Mouse (Mus musculus) heart, adult 9 months (tissue): ENCODE results near the gene Gm8439.
"Not testable (repeated sequence)": the region's sequence is repeated elsewhere in the genome, so short reads cannot be mapped to it uniquely, and the experiment has no call there.

Experiments used
- DNase-seq, 2 experiments: peaks; one replicate each; pipeline ENCODE4 v3.0.0; 2022; ENCODE audit warnings: low spot score in 2 of 2

The Gm8439 gene

DNA sequence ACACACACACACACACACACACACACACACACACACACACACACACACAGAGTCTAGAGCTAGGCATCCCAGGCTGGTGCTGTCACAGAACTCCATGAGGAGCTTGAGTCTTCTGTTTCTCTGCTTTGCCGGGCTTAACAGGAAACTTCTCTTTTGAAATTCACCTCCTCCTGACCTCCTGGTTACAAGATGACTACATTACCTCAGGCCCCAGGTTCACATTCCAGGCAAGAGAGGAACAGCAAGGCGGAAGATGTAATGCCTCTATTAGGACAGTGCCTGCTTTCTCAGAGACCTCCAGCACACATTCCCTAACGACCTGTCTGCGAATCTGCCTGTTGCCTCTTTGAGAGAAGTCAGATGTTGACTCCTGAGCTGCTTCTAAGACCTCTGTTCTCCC is at the start of gene Gm8439:
TSS of gene Gm8439 (plus strand) at position 301 of the 400 bp plus-strand sequence.
- no peak for DNase-seq

DNA sequence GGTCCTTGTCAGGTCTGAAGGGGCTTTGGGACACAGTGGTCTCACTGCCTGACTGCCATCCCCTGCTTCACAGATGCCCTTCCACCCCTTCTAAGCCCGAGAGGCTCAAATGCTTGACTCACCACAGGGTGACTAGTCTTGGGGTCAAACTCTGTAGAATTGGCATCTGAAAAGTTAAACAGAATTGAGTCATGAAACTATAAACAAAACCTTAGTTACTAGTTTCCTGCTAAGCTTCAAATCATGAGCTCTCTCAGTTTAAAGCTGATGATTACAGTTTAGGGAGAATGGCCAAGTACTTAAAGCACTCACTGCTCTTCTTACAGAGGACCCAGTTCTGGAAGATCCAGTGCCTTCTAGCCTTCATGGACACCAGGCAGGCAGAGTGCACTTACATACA is 43.6 kb upstream of the Gm8439 start:
- no peak for DNase-seq

DNA sequence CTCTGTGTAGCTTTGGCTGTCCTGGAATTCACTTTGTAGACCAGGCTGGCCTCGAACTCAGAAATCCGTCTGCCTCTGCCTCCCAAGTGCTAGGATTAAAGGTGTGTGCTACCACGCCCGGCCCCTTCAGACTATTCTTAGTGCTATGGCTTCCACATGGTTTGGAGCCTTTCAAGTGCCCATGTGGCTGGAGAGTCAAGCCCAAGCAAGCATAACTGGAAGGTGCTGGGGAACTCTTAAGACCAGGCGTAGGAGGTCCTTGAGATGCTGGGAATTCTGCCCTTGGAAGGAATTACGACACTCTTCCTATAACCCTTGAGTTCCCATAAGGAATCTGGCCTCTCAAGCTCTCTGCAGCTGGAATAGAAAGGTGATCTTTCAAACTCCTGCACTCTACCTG is 32.0 kb upstream of the Gm8439 start:
- DNase-seq = no peak

GRCm38 (mm10) chr4:120565726-120566125 is 22.8 kb upstream of the Gm8439 start:
- no peak for DNase-seq

DNA sequence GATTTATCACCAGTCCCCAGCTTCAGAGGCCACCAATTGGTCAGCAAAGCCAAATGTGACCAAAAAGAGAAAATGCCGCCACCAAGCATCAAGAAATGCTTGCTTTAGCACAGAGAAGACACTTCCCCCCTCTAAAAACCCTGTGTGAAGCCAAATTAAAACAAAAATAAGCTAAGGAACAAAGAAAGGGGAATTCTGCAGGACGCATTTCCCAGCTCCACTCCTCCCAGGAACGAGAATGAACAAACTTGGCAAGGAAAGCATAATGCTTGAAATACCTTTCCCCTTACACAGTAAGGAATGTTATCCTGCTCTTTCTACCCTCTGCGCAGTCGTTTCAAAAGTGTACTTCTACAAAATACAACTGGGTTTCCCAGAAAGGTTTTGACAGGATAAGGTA is 20.5 kb upstream of the Gm8439 start:
- peak; percentile 53 to 62 for DNase-seq

GRCm38 (mm10) chr4:120569025-120569424 is 19.5 kb upstream of the Gm8439 start:
- DNase-seq = peak; percentile 6 to 7

GRCm38 (mm10) chr4:120569486-120570437 is 18.8 kb upstream of the Gm8439 start, which contains the start of gene Ctps:
TSS of gene Ctps (minus strand) at chr4:120570276.
- DNase-seq = peak; percentile 96 to 97

DNA sequence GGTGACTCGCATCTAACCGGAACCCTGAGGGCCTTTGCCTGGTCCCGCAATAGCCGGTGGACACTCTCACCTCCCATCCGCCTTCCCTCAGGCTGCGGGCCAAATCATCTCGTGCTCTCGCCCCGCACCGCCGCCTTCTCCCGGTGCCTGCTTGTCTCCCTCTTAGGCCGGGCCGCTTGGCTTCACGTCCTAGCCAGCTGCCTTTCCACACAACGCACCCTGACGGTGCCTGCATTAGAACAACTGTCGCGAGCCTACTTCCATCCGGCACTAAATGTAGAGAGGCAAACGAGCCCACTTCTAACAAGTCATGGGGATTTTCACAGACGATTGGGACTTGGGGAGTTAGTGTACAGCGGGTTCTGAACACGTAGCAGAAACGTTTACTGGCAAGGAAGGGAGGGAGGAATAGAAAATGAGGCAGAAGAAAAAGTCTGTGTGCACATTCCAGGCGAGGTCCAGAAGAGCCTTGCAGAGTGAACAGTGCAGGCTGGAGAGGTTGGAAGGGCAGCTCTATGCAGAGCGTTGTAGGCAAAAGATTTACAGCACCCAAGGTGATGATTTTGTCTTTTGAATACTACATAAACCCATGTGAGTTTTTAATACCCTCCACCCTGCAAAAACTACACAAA is 18.0 kb upstream of the Gm8439 start:
- no peak for DNase-seq

DNA sequence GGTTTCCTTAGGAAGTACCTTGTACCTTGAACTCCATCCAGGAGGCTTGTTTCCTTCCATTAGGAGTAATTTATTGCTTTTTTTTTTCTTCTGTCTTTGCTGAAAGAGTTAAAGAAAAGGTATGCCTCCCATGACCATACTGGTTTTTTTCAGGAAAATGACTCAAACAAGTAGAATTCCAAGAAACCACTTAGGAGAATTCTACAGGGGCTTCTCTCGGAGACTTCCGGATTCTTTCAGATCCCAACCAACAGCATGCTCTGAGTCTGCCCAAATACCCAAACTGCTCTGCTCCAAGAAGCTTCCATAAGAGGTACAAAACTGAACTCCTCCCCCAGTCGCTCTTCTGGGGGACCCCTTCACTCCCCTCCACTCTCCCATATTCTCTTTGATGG is 17.5 kb upstream of the Gm8439 start:
- DNase-seq = peak; percentile 5 to 7

DNA sequence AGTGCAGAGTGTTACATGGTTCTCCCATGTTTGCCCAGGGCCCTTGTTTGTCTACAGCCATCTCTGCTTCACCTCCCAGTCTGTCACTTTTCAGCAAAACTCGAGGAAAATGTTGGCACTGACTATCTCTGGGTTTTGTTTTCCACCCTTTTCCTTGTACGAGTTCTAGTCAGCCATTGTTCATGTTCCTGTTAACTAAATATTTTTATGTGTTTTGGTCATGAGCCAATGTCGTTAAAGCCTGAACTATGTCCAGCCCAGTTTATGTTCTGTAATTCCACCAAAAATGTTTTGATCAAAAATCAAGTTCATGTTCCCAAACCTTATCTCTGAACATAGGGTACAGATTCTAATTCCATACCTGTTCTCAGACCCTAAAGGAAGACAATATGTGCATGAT is 16.9 kb upstream of the Gm8439 start:
- no peak for DNase-seq

- DNase-seq = no peak
Measured at GRCm38 (mm10) chr4:120580894-120581293, 7.7 kb upstream of the Gm8439 start.

DNA sequence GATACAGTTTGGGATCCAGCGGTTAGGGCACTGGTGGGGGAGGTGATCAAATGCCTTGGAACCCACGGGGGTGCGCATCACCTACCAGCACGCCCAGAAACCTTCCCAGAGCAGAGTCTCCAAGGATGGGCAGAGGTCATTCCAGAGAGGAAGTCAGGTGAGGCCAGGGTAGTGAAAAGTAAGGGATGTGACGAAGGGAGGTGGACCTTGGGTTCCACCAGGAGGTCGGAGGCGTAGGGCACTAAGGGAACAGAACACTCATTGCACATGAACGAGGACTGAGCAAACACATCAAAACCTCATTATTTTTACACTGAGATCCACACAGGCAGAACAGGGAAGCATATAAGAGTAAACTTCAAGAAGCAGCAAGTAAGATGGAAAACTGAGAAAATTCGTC is 6.8 kb upstream of the Gm8439 start:
- no peak for DNase-seq

GRCm38 (mm10) chr4:120586986-120587385 is 1.6 kb upstream of the Gm8439 start:
- no peak for DNase-seq

- no peak for DNase-seq
Measured at GRCm38 (mm10) chr4:120589070-120589469, 525 bp downstream of the Gm8439 start.

GRCm38 (mm10) chr4:120589815-120590422 is 1.4 kb downstream of the Gm8439 start:
- peak; percentile 31 to 47 for DNase-seq

- no peak for DNase-seq
Measured at GRCm38 (mm10) chr4:120590973-120591372, 2.4 kb downstream of the Gm8439 start.

DNA sequence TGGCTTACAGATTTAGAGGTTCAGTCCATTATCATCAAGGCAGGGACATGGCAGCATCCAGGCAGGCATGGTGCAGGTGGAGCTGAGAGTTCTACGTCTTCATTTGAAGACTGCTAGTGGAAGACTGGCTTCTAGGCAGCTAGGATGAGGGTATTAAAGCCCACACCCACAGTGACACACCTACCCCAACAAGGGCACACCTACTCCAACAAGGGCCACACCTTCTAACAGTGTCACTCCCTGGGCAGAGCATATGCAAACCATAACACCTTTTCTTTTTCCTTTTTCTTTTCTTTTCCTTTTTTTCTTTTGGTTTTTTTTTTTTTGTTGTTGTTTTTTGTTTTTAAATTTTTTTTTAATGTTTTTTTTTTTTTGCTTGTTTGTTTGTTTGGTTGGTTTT is 7.7 kb downstream of the Gm8439 start:
- DNase-seq = not testable (repeated sequence)

DNA sequence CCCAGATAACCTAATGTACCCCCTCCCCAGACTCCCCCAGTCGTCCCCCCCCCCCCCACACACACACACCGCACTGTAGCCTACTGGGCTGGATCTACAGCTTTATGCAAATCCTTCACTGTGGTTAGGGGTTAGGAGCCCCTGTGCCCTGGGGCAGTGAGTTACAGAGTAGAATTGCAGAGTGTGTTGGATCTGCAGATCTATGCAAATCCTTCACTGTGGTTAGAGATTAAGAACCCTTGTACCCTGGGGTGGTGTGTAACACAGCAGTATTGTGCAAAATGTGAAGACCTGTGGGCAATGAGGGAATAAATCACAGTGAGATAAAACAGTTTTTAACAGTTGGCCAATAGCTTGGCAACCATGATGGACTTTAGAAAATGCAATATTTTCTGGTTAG is 10.4 kb downstream of the Gm8439 start:
- no peak for DNase-seq

GRCm38 (mm10) chr4:120601774-120602173 is 13.2 kb downstream of the Gm8439 start:
- no peak for DNase-seq

DNA sequence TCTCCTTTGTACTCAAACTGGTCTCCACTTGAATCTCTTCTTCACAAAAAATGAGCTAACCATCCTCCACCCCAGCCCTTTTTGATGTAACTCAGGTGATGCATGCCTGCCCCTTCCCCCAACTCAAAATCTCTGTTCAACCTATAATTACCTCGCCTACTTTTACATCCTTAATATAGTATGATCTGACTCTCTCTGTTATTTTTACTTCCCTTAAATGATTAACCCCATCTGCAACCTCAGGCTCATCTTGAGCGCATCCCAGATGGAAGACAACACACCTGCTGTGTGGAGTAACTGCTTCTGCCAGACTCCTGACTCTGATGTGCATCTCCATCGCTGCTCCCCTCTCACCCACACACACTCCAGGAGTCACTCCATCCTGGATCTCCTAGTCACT is 14.1 kb downstream of the Gm8439 start:
- DNase-seq = no peak

- DNase-seq = no peak
Measured at GRCm38 (mm10) chr4:120606941-120607340, 18.4 kb downstream of the Gm8439 start.

GRCm38 (mm10) chr4:120611005-120611404 is 22.5 kb downstream of the Gm8439 start:
- no peak for DNase-seq
